Mouse (Mus musculus) brain, embryonic 14.5 days (tissue): ENCODE data around the gene St8sia4.

Experiments
- CTCF ChIP-seq: fragments of 200-500 bp; IDR thresholded peaks from 2 replicates; pipeline ENCODE4 v1.5.1; 2012; ENCODE audit warnings: inconsistent platforms, mild to moderate bottlenecking, moderate library complexity, borderline replicate concordance; ENCODE audit not compliant: insufficient read depth, insufficient read length; ENCODE audit errors: extremely low read depth
- POLR2A ChIP-seq: fragments of 200-500 bp; IDR thresholded peaks from 2 replicates; pipeline ENCODE4 v1.6.1; 2012; ENCODE audit warnings: mild to moderate bottlenecking, inconsistent platforms, borderline replicate concordance; ENCODE audit not compliant: poor library complexity, insufficient read depth, insufficient read length, severe bottlenecking; ENCODE audit errors: extremely low read depth

GRCm38 (mm10) chr1:95664969-95665702, 2.2 kb downstream of the St8sia4 start:
- TF ChIP-seq CTCF (no peak), POLR2A (peak; percentile 13; the same call in 1 of the 2 replicates)
